Mouse (Mus musculus) spleen, postnatal 36 days (tissue): ENCODE data around the gene Sos2.
A peak's percentile ranks its signal among the peaks of the same experiment; 100 is the strongest.
"Not testable (repeated sequence)": the region's sequence is repeated elsewhere in the genome, so short reads cannot be mapped to it uniquely, and the experiment has no call there.

ENCODE experiments used
- DNase-seq, 2 experiments: peaks; one replicate each; pipeline ENCODE4 v3.0.0; 2022; ENCODE audit warnings: low spot score in 2 of 2, mixed read lengths in 1 of 2

The Sos2 gene

GRCm38 (mm10) chr12:69569926-69570325, 111.7 kb downstream of the Sos2 start:
- no peak for DNase-seq

- DNase-seq, result no peak
Observed at GRCm38 (mm10) chr12:69568266-69568665, 113.4 kb downstream of the Sos2 start.

- not testable (repeated sequence) for DNase-seq
Observed at GRCm38 (mm10) chr12:69561006-69561405, 120.6 kb downstream of the Sos2 start.

GRCm38 (mm10) chr12:69556221-69556861, 125.3 kb downstream of the Sos2 start:
- peak in 1 of 2 experiments; percentile 19 for DNase-seq

GRCm38 (mm10) chr12:69545456-69546178, 136.0 kb downstream of the Sos2 start:
- no peak for DNase-seq

- DNase-seq, result no peak
Observed at GRCm38 (mm10) chr12:69544994-69545393, 136.7 kb downstream of the Sos2 start.

- no peak for DNase-seq
Observed at GRCm38 (mm10) chr12:69544562-69544961, 137.1 kb downstream of the Sos2 start.

GRCm38 (mm10) chr12:69542376-69542775, 139.3 kb downstream of the Sos2 start:
- DNase-seq, result no peak

- DNase-seq, result peak; percentile 27 to 29
Observed at GRCm38 (mm10) chr12:69541663-69542062, 140.0 kb downstream of the Sos2 start.

GRCm38 (mm10) chr12:69539353-69539752, 142.3 kb downstream of the Sos2 start:
- peak; percentile 42 to 60 for DNase-seq

- peak; percentile 63 to 70 for DNase-seq
Observed at GRCm38 (mm10) chr12:69538362-69538950, 143.2 kb downstream of the Sos2 start.

GRCm38 (mm10) chr12:69537675-69538361, 143.8 kb downstream of the Sos2 start:
- peak; percentile 46 to 57 for DNase-seq

- DNase-seq, result no peak
Observed at GRCm38 (mm10) chr12:69537243-69537674, 144.4 kb downstream of the Sos2 start.

- no peak for DNase-seq
Observed at GRCm38 (mm10) chr12:69536616-69537242, 144.9 kb downstream of the Sos2 start.
